Mouse (Mus musculus): Measurements from ENCODE around the gene Slc1a7. TPM values are rescaled to one million over a fixed set of nuclear protein-coding genes. Genes with fewer than 3 reads are reported as not detected.
A peak's percentile ranks its signal among the peaks of the same experiment; 100 is the strongest.

Slc1a7 gene
- total RNA-seq, 1 experiment from 2014 or later, result not detected

GRCm38 (mm10) chr4:107962792-107963191 lies 5.3 kb upstream of the Slc1a7 start:
- ATAC-seq (ENCODE audit: extremely low read depth, insufficient number of reproducible peaks, low FRiP score, poor library complexity, severe bottlenecking), result no peak

GRCm38 (mm10) chr4:107966416-107967109 lies 1.6 kb upstream of the Slc1a7 start:
- no peak for ATAC-seq (ENCODE audit: extremely low read depth, insufficient number of reproducible peaks, low FRiP score, poor library complexity, severe bottlenecking)

DNA sequence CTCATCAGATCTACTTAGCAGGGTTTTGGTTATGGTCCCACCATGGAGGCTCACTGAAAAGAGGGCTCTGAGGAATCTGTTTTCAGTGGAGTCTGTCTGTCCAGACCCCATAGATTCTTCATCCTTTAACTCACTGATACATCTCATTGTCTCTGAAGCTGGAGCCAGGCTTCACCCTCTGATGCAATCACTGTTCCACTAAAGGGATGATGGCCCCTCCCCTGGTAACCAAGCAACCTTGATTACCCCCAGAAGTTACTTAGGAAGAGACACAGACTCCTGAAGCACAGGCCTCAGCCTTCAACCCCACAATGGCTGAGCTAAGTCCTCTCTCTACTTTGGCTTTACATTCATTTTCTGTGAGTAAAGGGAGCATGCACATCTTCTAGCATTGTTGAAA lies 1.6 kb downstream of the Slc1a7 start:
- ATAC-seq (ENCODE audit: extremely low read depth, insufficient number of reproducible peaks, low FRiP score, poor library complexity, severe bottlenecking), result no peak

DNA sequence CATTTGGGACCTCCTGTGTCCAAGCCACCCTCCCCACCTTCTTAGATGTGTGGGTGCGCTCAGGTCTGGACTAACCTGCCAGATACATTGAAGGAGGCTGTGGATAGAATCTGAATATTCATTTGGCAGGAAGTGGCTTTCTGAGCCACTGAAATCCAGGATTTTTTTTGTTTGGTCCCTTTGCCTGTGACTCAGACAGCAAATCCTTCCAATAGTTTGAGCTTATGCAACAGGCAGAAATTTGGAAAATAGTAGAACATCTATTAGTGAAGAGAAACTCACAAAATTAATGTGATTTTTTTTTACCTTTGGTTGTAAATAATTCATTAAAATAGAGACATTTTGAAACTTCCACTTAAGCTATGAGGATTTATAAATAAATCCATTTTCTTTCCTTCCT lies 3.0 kb downstream of the Slc1a7 start:
- ATAC-seq (ENCODE audit: extremely low read depth, insufficient number of reproducible peaks, low FRiP score, poor library complexity, severe bottlenecking), result no peak

GRCm38 (mm10) chr4:107974527-107974926 lies 6.4 kb downstream of the Slc1a7 start:
- no peak for ATAC-seq (ENCODE audit: extremely low read depth, insufficient number of reproducible peaks, low FRiP score, poor library complexity, severe bottlenecking)

DNA sequence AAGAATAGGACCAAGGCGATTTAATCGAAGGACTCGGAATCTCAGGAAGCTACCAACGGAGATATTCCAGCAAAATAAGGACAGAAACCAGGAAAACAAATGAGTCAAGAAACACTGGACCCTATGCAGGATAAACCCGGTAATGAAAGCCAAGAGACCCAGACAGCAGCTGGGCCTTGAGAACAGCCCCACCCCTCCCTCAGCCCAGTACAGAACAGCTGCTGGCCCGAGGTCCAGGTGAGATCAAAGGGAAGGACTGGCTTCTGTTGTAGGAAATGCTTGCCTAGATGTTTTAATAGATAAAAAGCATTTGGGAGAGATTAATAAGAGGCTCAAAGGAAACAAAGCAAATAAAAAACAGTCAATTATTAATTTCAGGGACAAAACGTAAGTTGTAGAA lies 6.9 kb downstream of the Slc1a7 start:
- no peak for ATAC-seq (ENCODE audit: extremely low read depth, insufficient number of reproducible peaks, low FRiP score, poor library complexity, severe bottlenecking)

GRCm38 (mm10) chr4:107977593-107977992 lies 9.5 kb downstream of the Slc1a7 start:
- ATAC-seq (ENCODE audit: extremely low read depth, insufficient number of reproducible peaks, low FRiP score, poor library complexity, severe bottlenecking), result no peak

- no peak for ATAC-seq (ENCODE audit: extremely low read depth, insufficient number of reproducible peaks, low FRiP score, poor library complexity, severe bottlenecking)
Observed at GRCm38 (mm10) chr4:107979530-107979929, 11.4 kb downstream of the Slc1a7 start.

- no peak for ATAC-seq (ENCODE audit: extremely low read depth, insufficient number of reproducible peaks, low FRiP score, poor library complexity, severe bottlenecking)
Observed at GRCm38 (mm10) chr4:107980002-107980600, 12.0 kb downstream of the Slc1a7 start.

DNA sequence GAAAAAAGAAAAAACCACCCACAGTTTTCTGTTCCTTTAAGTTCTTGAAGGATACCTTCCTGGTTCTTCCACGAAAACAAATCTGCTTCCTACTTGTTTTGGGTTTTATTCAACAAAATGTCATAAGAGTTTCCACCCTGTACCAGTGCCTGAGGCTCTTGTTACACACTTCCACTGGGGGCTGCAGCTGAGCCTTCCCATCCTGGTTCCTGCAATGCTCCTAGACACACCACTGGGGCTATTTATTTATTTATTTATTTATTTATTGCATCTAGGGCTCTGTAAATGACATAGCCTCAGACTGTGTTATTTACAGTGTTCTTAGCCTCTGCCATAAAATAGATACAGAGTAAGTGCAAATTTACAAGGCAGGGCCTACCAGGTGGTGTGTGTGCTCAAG lies 15.6 kb downstream of the Slc1a7 start:
- no peak for ATAC-seq (ENCODE audit: extremely low read depth, insufficient number of reproducible peaks, low FRiP score, poor library complexity, severe bottlenecking)

GRCm38 (mm10) chr4:107984282-107984981 lies 16.3 kb downstream of the Slc1a7 start:
- no peak for ATAC-seq (ENCODE audit: extremely low read depth, insufficient number of reproducible peaks, low FRiP score, poor library complexity, severe bottlenecking)

- no peak for ATAC-seq (ENCODE audit: extremely low read depth, insufficient number of reproducible peaks, low FRiP score, poor library complexity, severe bottlenecking)
Observed at GRCm38 (mm10) chr4:107985812-107986211, 17.7 kb downstream of the Slc1a7 start.

- ATAC-seq (ENCODE audit: extremely low read depth, insufficient number of reproducible peaks, low FRiP score, poor library complexity, severe bottlenecking), result no peak
Observed at GRCm38 (mm10) chr4:107986386-107987168, 18.4 kb downstream of the Slc1a7 start.

DNA sequence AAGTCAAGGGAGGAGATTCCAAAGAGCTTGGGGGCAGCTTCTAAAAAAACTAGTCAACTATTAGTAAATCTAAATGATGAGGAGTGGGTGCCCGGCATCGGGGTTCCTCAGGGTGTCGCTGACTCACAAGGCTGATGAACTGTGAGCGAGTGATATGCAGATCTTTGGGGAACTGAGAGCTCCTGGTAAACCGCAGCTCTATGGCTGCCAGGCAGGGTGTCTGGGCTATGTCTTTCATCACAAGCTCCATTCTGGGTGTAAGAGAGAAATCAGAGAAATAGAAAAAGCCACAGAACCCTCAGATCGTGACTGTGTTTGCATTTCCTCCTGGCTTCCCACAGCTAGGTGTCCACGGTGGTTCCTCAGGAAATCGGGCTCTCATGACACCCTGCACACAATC lies 20.8 kb downstream of the Slc1a7 start:
- peak; percentile 45; the same call in 1 of the 2 replicates for ATAC-seq (ENCODE audit: extremely low read depth, insufficient number of reproducible peaks, low FRiP score, poor library complexity, severe bottlenecking)

DNA sequence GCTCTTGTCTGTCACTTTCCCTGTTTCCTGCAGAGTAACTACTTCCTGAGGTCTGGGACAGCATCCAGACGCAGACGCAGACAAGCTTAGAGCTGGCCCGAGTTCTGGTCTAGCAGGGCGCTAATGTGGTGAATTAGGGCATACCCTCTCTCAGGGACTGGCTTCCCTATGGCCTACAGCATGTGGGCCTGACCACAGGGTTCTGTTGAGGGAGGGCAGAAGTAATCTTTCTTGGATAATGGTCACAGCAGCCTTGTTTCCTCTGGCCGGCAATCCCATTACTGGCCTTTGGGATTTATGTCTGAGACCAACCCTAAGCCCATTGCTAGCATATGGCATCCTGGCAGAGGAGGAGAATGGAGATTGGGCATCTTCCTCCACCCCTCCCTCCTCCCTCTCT lies 22.7 kb downstream of the Slc1a7 start:
- no peak for ATAC-seq (ENCODE audit: extremely low read depth, insufficient number of reproducible peaks, low FRiP score, poor library complexity, severe bottlenecking)

DNA sequence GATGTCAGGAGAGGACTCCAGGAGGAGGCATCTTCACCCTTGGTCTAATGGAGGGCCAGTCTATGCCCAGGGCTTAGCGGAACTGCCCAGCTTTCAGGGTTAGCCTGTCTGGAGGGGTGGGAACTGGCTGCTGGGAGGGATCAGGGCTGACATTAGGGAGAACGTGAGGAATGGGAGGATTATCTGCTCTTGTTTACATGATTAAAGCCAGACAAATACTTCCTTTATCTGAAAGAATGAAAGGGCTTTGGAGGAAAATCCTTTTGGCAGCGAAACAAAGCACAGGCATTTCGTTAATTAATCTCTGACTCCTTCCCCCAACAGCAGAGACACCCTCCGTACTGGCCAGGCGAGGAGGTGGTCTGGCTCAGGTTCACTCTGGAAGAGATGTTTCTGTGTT lies 23.7 kb downstream of the Slc1a7 start:
- no peak for ATAC-seq (ENCODE audit: extremely low read depth, insufficient number of reproducible peaks, low FRiP score, poor library complexity, severe bottlenecking)

DNA sequence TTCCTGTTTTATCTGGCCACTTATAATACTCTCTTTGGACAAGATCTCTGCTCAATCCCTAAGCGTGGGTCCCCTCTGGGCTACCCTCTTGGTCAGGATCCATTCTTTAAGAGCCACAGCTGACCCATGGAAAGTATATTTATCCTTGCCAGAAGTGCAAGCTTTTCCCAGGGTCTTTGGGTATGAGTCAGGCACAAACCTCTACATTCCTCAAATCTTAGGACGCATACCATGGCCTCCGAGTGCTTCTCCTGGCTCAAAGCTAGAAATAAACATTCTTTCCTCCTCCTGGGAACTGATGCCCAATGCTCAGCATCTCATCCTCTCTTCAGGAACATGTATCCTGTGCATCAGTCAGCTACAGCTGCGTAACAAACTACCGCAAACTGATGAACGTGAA lies 26.9 kb downstream of the Slc1a7 start:
- ATAC-seq (ENCODE audit: extremely low read depth, insufficient number of reproducible peaks, low FRiP score, poor library complexity, severe bottlenecking), result no peak

GRCm38 (mm10) chr4:107995727-107996126 lies 27.6 kb downstream of the Slc1a7 start:
- no peak for ATAC-seq (ENCODE audit: extremely low read depth, insufficient number of reproducible peaks, low FRiP score, poor library complexity, severe bottlenecking)

DNA sequence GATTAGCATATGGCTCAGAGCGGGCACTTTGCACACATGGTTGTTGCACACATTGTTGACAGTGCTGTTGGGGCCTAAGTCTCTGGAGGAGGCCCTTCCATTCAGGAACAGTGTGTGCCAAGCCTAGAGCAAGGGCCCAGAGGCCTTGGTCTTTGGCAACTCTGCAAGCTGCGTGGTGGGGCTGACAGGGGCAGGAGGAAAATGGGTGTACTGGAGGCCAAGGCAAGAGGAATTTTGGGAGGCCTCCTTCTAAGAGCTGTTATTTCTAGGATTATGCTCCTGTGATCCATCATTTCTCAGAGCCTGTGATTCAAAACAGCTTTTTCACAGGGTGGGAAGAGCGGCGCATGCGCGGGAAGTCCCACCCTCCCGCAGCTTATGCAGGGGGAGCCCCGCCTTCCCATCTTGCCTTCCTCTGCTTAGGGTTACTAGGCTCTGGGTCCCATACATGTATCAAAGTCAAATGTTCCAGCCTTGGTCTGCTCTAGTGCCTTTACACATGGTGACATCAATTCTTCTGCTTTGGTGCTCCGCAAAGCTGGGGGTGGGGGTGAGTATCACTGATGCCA lies 28.4 kb downstream of the Slc1a7 start:
- ATAC-seq (ENCODE audit: extremely low read depth, insufficient number of reproducible peaks, low FRiP score, poor library complexity, severe bottlenecking), result no peak

All from neutrophil, adult 5-6 weeks (primary cell).